Mouse (Mus musculus) adrenal gland, postnatal 4 days (tissue): ENCODE results near the gene Pip5k1a. TPM values are rescaled to one million over a fixed set of nuclear protein-coding genes. Genes with fewer than 3 reads are reported as not detected.
"Not testable (repeated sequence)": the region's sequence is repeated elsewhere in the genome, so short reads cannot be mapped to it uniquely, and the experiment has no call there.

Experiments used
- DNase-seq, 2 experiments: peaks; one replicate each; pipeline ENCODE4 v3.0.0; 2021 to 2022; ENCODE audit warnings: low spot score in 2 of 2, mixed read lengths in 2 of 2
- total RNA-seq, 2 experiments: library from RNA; stranded (reverse); gene quantifications; 2 replicates each; pipeline ENCODE4 v1.2.3; 2021

Pip5k1a gene
- total RNA-seq, 2 experiments from 2014 or later, result 51.6 to 54.5 TPM

- DNase-seq, result no peak
Observed at GRCm38 (mm10) chr3:95046462-95047057, 60.2 kb downstream of the Pip5k1a start.

- no peak for DNase-seq
Observed at GRCm38 (mm10) chr3:95043251-95043650, 63.5 kb downstream of the Pip5k1a start.

GRCm38 (mm10) chr3:95042838-95043229 is 63.9 kb downstream of the Pip5k1a start:
- DNase-seq, result no peak

GRCm38 (mm10) chr3:95042166-95042837 is 64.4 kb downstream of the Pip5k1a start, which contains the start of gene Psmd4:
Gene Psmd4 (minus strand): TSS chr3:95042614.
- DNase-seq, result peak; percentile 81 to 94

GRCm38 (mm10) chr3:95041625-95042024 is 65.1 kb downstream of the Pip5k1a start:
- DNase-seq, result no peak

GRCm38 (mm10) chr3:95029953-95030352 is 76.8 kb downstream of the Pip5k1a start:
- DNase-seq, result no peak

GRCm38 (mm10) chr3:95029291-95029827 is 77.4 kb downstream of the Pip5k1a start:
- not testable (repeated sequence) for DNase-seq

- DNase-seq, result no peak
Observed at GRCm38 (mm10) chr3:95028603-95029002, 78.1 kb downstream of the Pip5k1a start.

GRCm38 (mm10) chr3:95027701-95028100 is 79.0 kb downstream of the Pip5k1a start:
- DNase-seq, result no peak

- DNase-seq, result no peak
Observed at GRCm38 (mm10) chr3:95027057-95027645, 79.6 kb downstream of the Pip5k1a start.

- DNase-seq, result no peak
Observed at GRCm38 (mm10) chr3:95025202-95025601, 81.5 kb downstream of the Pip5k1a start.

GRCm38 (mm10) chr3:95024551-95024950 is 82.2 kb downstream of the Pip5k1a start:
- no peak for DNase-seq

GRCm38 (mm10) chr3:95020956-95021355 is 85.8 kb downstream of the Pip5k1a start:
- not testable (repeated sequence) for DNase-seq

- no peak for DNase-seq
Observed at GRCm38 (mm10) chr3:95018741-95019140, 88.0 kb downstream of the Pip5k1a start.

GRCm38 (mm10) chr3:95016532-95017056 is 90.1 kb downstream of the Pip5k1a start:
- DNase-seq, result no peak

GRCm38 (mm10) chr3:95015891-95016531 is 90.7 kb downstream of the Pip5k1a start:
- peak; percentile 77 to 89 for DNase-seq

GRCm38 (mm10) chr3:95015337-95015872 is 91.3 kb downstream of the Pip5k1a start, which contains the start of gene Zfp687:
Gene Zfp687 (minus strand): TSS chr3:95015448.
- peak; percentile 92 to 96 for DNase-seq

- peak in 1 of 2 experiments; percentile 43 for DNase-seq
Observed at GRCm38 (mm10) chr3:95014428-95015151, 92.1 kb downstream of the Pip5k1a start.

GRCm38 (mm10) chr3:95013699-95014427 is 92.9 kb downstream of the Pip5k1a start:
- DNase-seq, result no peak

- DNase-seq, result no peak
Observed at GRCm38 (mm10) chr3:95012982-95013381, 93.7 kb downstream of the Pip5k1a start.
